Mouse (Mus musculus) forebrain, embryonic 15.5 days (tissue): ENCODE data around the gene Mlip. TPM values are rescaled to one million over a fixed set of nuclear protein-coding genes. Genes with fewer than 3 reads are reported as not detected.
A peak's percentile ranks its signal among the peaks of the same experiment; 100 is the strongest.

Experiments
- ATAC-seq: fragments of 200-750 bp; cut with Nextera tagmentation; replicated peaks from 2 replicates; pipeline ENCODE4 v1.8.0; 2017; ENCODE audit warnings: mild to moderate bottlenecking, moderate TSS enrichment, moderate library complexity
- H3K27ac ChIP-seq: fragments of 300-500 bp; sonication (generic); replicated peaks from 2 replicates; pipeline ENCODE4 v1.5.1; 2015; ENCODE audit warnings: mild to moderate bottlenecking, inconsistent platforms
- H3K27me3 ChIP-seq: fragments of 300-500 bp; sonication (generic); 2 replicates; pipeline ENCODE4 v1.6.1; 2015; ENCODE audit warnings: inconsistent platforms
- H3K36me3 ChIP-seq: fragments of 300-500 bp; sonication (generic); 2 replicates; pipeline ENCODE4 v1.6.1; 2015; ENCODE audit warnings: mild to moderate bottlenecking, inconsistent platforms
- H3K4me1 ChIP-seq: fragments of 300-500 bp; sonication (generic); 2 replicates; pipeline ENCODE4 v1.6.1; 2015; ENCODE audit warnings: inconsistent platforms
- H3K4me2 ChIP-seq: fragments of 300-500 bp; sonication (generic); replicated peaks from 2 replicates; pipeline ENCODE4 v1.6.1; 2015; ENCODE audit warnings: mild to moderate bottlenecking, inconsistent platforms
- H3K4me3 ChIP-seq: fragments of 300-500 bp; sonication (generic); 2 replicates; pipeline ENCODE4 v1.5.1; 2015; ENCODE audit warnings: mild to moderate bottlenecking, inconsistent platforms
- H3K9ac ChIP-seq: fragments of 300-500 bp; sonication (generic); replicated peaks from 2 replicates; pipeline ENCODE4 v1.6.1; 2015; ENCODE audit warnings: mild to moderate bottlenecking, inconsistent platforms
- H3K9me3 ChIP-seq: fragments of 300-500 bp; sonication (generic); 2 replicates; pipeline ENCODE4 v1.6.1; 2016; ENCODE audit warnings: inconsistent platforms
- WGBS: fragments of 180-500 bp; shearing (Covaris S2); methylation state at CpG from one replicate; pipeline ENCODE4 v1.1.7; 2015; ENCODE audit warnings: mixed read lengths; 5-methylcytosine and 5-hydroxymethylcytosine counted together
- polyA plus RNA-seq: library from polyadenylated mRNA; unstranded; fragments of >200 nt; fragmentation: Nextera tagmentation; extraction: Ambion mirVana; gene quantifications from 2 replicates; pipeline ENCODE4 v1.2.1, GENCODE M21; 2015

The Mlip gene
- 3.7 and 5.5 TPM in 2 replicates for polyA plus RNA-seq

DNA sequence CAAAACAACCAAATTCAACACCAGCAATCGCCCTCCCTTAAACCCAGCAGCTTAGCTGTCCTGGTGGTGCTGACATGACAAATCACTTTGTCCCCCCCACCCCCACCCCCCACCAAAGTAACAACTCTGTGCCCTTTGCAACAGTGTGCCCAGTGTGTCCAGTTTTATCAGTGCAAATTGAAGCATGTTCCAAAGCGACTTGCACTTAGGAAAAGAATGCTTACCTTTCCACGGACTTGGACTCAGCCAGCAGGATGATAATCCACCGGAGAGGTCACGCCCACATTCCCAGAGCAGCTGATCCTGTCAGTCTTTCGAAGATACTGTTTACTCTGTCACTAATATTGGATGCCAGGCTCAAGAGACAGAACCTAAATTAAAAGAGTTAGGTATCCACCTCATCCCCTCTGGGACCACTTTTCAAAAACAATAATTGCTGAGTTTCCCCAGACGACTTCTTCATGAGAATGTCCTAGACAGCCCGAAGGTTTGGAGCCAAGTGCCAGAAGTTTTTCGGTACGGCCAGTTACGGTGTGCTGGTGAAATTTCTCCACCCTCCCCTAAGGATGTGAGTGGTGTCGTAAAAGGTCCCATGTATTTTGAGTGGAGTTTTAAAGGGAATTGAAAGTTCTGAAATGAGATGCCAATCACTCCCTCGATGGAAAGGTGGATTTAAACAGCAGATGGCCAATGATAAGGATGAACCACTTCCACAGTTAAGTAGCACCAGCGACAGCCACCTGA lies at the start of gene Mlip:
Gene Mlip (minus strand): TSS at position 538 of the 744 bp plus-strand sequence.
- H3K4me2 ChIP-seq = no peak within 1 kb of the TSS
- H3K27me3 ChIP-seq = no peaks in the 10 kb centered on the region
- H3K9me3 ChIP-seq = no peaks in the 10 kb centered on the region
- 82% methylated on average over 14 of the region's 14 CpGs for WGBS
- H3K4me3 ChIP-seq = no peak within 1 kb of the TSS
- H3K36me3 ChIP-seq = no peaks in the 10 kb centered on the region
- no peaks in the 10 kb centered on the region for H3K4me1 ChIP-seq
- H3K27ac ChIP-seq = no peak within 1 kb of the TSS
- ATAC-seq = no peak
- no peak within 1 kb of the TSS for H3K9ac ChIP-seq

DNA sequence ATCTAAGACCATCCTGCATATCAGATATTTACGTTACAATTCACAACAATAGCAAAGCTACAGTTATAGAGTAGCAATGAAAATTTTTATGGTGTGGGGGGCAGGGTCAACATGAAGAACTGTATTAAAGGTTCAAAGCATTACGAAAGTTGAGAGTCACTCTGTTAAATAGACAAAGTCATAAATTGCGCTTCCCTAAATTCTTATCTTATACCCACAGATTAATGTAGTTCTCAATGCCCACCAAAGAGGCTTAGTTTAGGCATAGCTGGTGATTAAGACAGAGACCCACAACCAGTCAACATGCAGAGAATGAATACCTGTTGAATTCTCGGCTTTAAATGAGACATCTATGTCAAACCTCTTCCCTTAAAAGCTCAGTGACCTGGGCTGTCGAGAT lies 47.0 kb upstream of the Mlip start:
- H3K4me3 ChIP-seq = no peak overlapping the region
- no peak overlapping the region for H3K4me2 ChIP-seq
- no peaks in the 10 kb centered on the region for H3K9me3 ChIP-seq
- no peak overlapping the region for H3K9ac ChIP-seq
- no peaks in the 10 kb centered on the region for H3K27me3 ChIP-seq
- no peak overlapping the region for H3K27ac ChIP-seq
- no peaks in the 10 kb centered on the region for H3K36me3 ChIP-seq
- WGBS = 95% methylated on average over 5 of the region's 5 CpGs
- H3K4me1 ChIP-seq = no peaks in the 10 kb centered on the region
- no peak for ATAC-seq

DNA sequence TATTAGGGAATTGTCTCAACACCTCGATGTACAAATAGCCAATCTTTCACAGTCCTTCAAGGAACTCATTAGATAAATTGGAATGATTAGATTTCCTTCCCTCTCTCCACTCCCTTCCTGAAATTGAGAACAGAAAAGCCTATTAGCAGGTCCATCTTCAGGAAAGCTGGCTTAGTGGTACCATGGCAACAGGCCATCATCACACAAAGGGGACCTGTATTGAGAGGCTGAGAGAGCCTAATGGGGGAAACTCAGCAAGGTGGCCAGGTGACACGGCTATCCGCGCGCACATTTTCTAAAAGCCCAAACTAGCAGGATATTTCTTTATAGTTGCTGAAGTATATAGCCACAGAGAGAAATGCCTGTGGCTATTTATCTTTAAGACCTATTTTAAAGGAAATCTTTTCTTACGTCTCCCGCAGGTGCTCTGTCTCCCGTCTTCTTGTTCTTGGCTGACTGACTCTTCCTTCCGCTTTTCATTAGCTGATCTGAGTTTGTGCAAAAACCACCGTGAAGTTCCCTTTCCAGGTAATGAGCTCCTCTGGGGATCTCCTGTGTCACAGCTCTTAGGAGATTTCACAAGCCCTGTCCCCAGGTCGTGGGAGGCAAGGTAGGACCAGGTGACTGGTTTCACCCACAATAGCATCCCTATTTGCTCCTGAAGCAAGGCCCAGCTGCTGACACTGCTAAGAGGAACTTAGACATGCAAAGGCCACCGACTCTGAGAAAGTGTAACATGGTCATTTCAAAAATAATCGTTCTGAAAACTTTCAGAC lies 46.3 kb upstream of the Mlip start:
- ATAC-seq = no peak
- H3K4me3 ChIP-seq = no peak overlapping the region
- H3K36me3 ChIP-seq = no peaks in the 10 kb centered on the region
- no peaks in the 10 kb centered on the region for H3K4me1 ChIP-seq
- H3K9ac ChIP-seq = no peak overlapping the region
- no peak overlapping the region for H3K4me2 ChIP-seq
- no peak overlapping the region for H3K27ac ChIP-seq
- H3K9me3 ChIP-seq = no peaks in the 10 kb centered on the region
- H3K27me3 ChIP-seq = no peaks in the 10 kb centered on the region
- WGBS = 31% methylated on average over 13 of the region's 13 CpGs

DNA sequence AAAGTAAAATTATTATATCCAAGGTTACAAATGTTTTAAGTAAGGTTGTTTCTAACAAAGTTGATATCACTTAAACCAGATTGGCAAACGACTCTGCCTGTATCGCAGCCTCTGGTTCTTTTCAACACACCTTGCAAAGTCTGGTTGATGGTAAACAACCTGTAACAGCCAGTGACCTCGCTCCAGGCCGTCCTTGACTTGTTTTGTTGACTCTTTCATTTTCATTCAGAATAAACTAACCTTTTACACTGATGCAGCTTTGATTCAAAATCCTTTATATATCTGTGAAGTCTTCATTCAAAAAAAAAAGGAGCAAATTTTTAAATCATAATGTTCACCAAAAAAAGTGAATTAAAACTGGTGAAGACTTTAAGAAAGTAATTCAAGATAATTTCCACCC lies 44.3 kb upstream of the Mlip start:
- no peaks in the 10 kb centered on the region for H3K4me1 ChIP-seq

DNA sequence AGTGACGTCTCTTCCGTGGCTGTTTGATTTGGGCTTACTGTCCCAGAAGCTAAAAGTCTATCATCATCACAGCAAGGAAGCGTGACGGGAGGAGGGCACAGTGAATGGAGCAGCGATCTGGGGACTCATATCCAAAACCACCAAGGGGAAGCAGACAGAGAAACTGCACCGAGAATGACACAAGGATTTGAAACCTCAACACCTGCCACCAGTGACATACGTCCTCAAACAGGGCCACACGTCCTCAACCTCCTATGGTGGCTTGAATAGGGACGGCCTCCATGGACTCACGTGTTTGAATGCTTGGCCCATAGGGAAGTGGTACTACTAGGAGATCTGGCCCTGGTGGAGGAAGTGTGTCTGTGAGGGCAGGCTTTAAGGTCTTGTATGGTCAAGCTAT lies 38.5 kb upstream of the Mlip start:
- ATAC-seq = no peak
- no peaks in the 10 kb centered on the region for H3K4me1 ChIP-seq

More for the DNA sequence above, 44.3 kb upstream of the Mlip start:
- Histone ChIP-seq H3K9ac (no peak overlapping the region), H3K4me3 (no peak overlapping the region), H3K9me3 (no peaks in the 10 kb centered on the region), H3K27ac (no peak overlapping the region), H3K4me2 (no peak overlapping the region), H3K27me3 (no peaks in the 10 kb centered on the region), H3K36me3 (no peaks in the 10 kb centered on the region)
- no peak for ATAC-seq
- WGBS = 78% methylated on average over 4 of the region's 4 CpGs

DNA sequence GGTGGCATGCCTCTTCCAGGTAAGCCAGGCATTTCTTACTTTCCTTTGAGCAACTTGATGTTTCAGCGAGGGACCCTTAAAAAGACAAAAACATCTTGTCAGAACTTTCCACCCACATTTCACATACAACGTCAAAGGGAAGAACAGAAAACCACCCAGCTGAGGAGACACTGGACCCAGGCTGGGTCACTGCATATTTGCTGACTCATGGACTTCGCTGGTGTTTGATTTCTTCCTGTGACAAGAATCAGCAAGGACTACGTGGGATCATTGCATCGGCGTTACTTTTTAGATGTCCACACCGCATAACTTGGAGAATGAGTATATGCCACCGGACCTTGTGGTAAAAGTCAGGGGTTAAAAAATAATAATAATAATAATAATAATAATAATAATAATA lies 36.2 kb upstream of the Mlip start:
- H3K9ac ChIP-seq = no peak overlapping the region
- no peak overlapping the region for H3K4me3 ChIP-seq
- 94% methylated on average over 8 of the region's 8 CpGs for WGBS
- ATAC-seq = no peak
- no peak overlapping the region for H3K27ac ChIP-seq
- H3K27me3 ChIP-seq = no peaks in the 10 kb centered on the region
- H3K4me2 ChIP-seq = no peak overlapping the region
- no peaks in the 10 kb centered on the region for H3K4me1 ChIP-seq
- no peaks in the 10 kb centered on the region for H3K36me3 ChIP-seq
- H3K9me3 ChIP-seq = no peaks in the 10 kb centered on the region

More for the DNA sequence above, 38.5 kb upstream of the Mlip start:
- Histone ChIP-seq H3K36me3 (no peaks in the 10 kb centered on the region), H3K9ac (no peak overlapping the region), H3K27ac (no peak overlapping the region), H3K9me3 (no peaks in the 10 kb centered on the region), H3K27me3 (no peaks in the 10 kb centered on the region), H3K4me2 (no peak overlapping the region), H3K4me3 (no peak overlapping the region)
- 91% methylated on average over 10 of the region's 10 CpGs for whole genome bisulfite sequencing

DNA sequence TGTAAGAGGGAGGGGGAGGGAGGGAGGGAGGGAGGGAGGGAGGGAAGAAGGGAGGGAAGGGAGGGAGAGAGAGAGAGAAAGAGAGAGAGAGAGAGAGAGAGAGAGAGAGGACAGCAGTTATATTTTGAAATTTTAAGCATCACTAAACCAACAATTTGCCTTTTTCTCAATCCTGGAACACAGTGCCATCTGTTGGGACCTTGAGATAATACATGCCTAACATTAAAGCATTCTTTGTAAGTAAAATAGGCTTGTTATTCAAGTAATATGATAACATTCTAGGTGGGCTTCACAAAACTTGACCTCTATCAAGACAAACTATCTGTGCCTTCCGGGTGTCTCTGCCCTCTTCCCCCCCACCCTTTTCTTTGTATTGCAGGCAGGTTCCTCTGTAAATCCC lies 34.0 kb upstream of the Mlip start:
- Histone ChIP-seq H3K4me1 (no peaks in the 10 kb centered on the region), H3K36me3 (no peaks in the 10 kb centered on the region), H3K4me3 (no peak overlapping the region), H3K9ac (no peak overlapping the region), H3K4me2 (no peak overlapping the region), H3K27me3 (no peaks in the 10 kb centered on the region), H3K27ac (no peak overlapping the region), H3K9me3 (no peaks in the 10 kb centered on the region)
- no peak for ATAC-seq
- 48% methylated on average over 1 of the region's 1 CpGs for WGBS

DNA sequence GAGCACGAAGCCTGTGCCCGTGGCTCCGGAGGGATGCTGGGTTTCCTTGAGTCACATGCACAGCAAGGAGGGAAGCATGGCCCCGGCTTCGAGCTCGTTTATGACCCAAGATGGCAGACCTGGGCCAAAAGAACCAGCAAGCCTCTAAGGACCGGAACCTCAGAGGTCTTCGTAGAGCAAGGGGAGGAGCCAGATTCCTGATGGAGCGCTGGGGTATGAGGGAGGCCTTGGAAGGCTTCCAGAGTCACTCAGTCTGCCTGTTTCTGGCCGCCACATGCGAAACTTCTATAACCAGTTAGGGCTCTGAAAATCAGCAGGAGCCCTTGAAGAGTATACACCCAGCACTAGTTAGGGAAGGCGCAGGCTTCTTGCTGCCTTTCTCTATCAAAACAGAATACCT lies 32.8 kb upstream of the Mlip start:
- no peak overlapping the region for H3K9ac ChIP-seq
- 81% methylated on average over 12 of the region's 12 CpGs for WGBS
- H3K9me3 ChIP-seq = no peaks in the 10 kb centered on the region
- ATAC-seq = no peak
- H3K27ac ChIP-seq = no peak overlapping the region
- no peaks in the 10 kb centered on the region for H3K36me3 ChIP-seq
- H3K4me2 ChIP-seq = no peak overlapping the region
- H3K27me3 ChIP-seq = no peaks in the 10 kb centered on the region
- H3K4me3 ChIP-seq = no peak overlapping the region
- no peaks in the 10 kb centered on the region for H3K4me1 ChIP-seq

DNA sequence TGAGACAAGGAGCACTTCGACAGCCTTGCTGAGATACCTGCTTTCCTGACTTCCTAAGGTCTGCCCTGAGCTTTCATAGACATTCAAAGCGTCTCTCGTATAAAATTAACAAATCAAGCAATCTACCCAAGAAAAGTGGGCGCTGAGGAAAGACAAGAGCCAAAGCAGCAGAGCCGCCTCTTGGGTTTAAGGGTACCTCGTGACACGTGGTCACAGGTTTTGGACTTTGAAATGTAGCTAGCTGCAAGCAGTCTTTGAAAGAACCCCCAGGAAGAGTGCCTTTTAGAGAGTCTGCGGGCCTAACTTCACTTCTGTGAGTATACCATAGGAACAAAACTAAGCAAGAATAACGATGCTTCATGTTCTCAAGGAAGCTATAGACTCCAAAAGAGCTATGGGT lies 31.9 kb upstream of the Mlip start:
- H3K36me3 ChIP-seq = no peaks in the 10 kb centered on the region
- H3K4me3 ChIP-seq = no peak overlapping the region
- H3K4me2 ChIP-seq = no peak overlapping the region
- no peaks in the 10 kb centered on the region for H3K27me3 ChIP-seq
- no peak overlapping the region for H3K27ac ChIP-seq
- 85% methylated on average over 9 of the region's 9 CpGs for WGBS
- no peaks in the 10 kb centered on the region for H3K4me1 ChIP-seq
- ATAC-seq = no peak
- H3K9me3 ChIP-seq = no peaks in the 10 kb centered on the region
- H3K9ac ChIP-seq = no peak overlapping the region

DNA sequence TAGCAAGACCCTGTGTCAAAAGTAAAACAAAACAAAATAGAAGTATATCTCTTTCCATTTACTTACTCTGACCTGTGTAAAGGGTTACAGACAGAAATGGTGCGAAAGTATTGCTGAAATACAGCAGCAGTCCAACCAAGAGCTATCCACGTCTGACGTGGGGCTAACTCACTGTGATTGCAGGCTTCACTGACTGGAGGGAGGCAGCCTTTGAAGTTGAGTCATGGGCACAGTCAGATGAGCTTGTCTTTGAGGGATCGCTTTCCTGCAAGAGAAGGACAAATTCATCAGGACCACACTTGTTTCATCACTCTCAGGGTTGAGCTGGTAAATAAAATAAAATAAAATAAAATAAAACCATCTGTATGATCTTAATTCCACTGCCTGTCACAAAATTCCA lies 31.2 kb upstream of the Mlip start:
- Histone ChIP-seq H3K36me3 (no peaks in the 10 kb centered on the region), H3K4me3 (no peak overlapping the region), H3K27ac (no peak overlapping the region), H3K4me2 (no peak overlapping the region), H3K27me3 (no peaks in the 10 kb centered on the region), H3K4me1 (no peaks in the 10 kb centered on the region), H3K9ac (no peak overlapping the region), H3K9me3 (no peaks in the 10 kb centered on the region)
- ATAC-seq = no peak
- 82% methylated on average over 4 of the region's 4 CpGs for WGBS

DNA sequence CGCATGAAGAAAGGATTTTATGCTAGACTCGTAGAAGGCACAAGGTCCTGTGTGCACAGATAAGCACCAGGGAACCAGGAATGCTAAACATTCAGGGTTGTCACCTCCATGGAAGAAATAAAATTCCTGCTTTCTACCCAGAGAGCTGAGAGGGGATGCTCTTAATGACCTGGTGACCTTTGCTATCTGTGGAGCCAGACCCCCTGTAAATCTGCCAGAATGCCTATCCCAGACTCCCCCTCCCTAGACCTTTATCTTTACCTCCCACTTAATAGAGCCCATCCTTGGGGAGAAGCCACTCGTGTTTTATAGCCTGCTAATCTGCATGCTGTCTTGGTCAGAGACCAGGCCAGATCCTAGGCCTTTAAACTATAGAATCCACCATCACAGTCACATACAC lies 29.7 kb upstream of the Mlip start:
- Histone ChIP-seq H3K27me3 (no peaks in the 10 kb centered on the region), H3K27ac (no peak overlapping the region), H3K4me1 (no peaks in the 10 kb centered on the region), H3K36me3 (no peaks in the 10 kb centered on the region), H3K4me3 (no peak overlapping the region), H3K4me2 (no peak overlapping the region), H3K9ac (no peak overlapping the region), H3K9me3 (no peaks in the 10 kb centered on the region)
- ATAC-seq = no peak
- WGBS = 59% methylated on average over 3 of the region's 3 CpGs

DNA sequence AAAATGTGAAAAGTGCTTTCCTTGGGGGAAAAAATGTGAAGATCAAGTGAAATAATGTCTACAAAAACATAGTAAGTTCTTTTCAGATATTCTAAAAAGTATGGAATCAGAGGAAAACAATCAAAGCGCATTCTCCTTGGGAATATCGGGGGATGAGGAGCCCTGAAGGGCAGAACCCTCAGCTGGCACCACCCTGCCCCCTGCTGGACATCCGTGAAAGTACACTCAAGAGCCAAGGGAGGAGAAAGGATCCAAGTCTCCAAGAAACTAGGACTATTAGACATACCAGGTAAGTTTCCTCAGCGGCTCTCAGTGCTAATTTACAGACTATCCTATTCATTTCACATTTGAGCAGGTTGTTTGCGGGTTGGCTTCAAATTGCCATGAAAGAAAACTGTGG lies 28.8 kb upstream of the Mlip start:
- ATAC-seq = 0 out of 2 replicates have a peak, but pooled peaks have one; percentile 36
- 11% methylated on average over 5 of the region's 5 CpGs for WGBS
- Histone ChIP-seq H3K4me2 (no peak overlapping the region), H3K4me1 (no peaks in the 10 kb centered on the region), H3K36me3 (no peaks in the 10 kb centered on the region), H3K9me3 (no peaks in the 10 kb centered on the region), H3K4me3 (no peak overlapping the region), H3K27ac (no peak overlapping the region), H3K9ac (no peak overlapping the region), H3K27me3 (no peaks in the 10 kb centered on the region)
